Mouse (Mus musculus): ENCODE measurements at regions not wholly inside any gene's neighbourhood (a gene's known extent, or its start where the extent isn't known, plus 50 kb on each side); places are given as distances from the start of the nearest gene placed in this dataset.

GRCm38 (mm10) chr7:39866674-39867428 is 349.3 kb downstream of the Zfp619 start:
- no peak for DNase-seq (ENCODE audit: low spot score in 2 of 2)

GRCm38 (mm10) chr7:39867451-39867850 is 349.9 kb downstream of the Zfp619 start:
- no peak for DNase-seq (ENCODE audit: low spot score in 2 of 2)

GRCm38 (mm10) chr7:39882113-39882512 is 364.5 kb downstream of the Zfp619 start:
- DNase-seq (ENCODE audit: low spot score in 2 of 2), result no peak

GRCm38 (mm10) chr7:39894208-39894896 is 376.8 kb downstream of the Zfp619 start:
- DNase-seq (ENCODE audit: low spot score in 2 of 2), result no peak

GRCm38 (mm10) chr7:39896918-39897317 is 379.4 kb downstream of the Zfp619 start:
- no peak for DNase-seq (ENCODE audit: low spot score in 2 of 2)

- DNase-seq (ENCODE audit: low spot score in 2 of 2), result no peak
These were observed 380.7 kb downstream of the Zfp619 start for GRCm38 (mm10) chr7:39898268-39898667.

GRCm38 (mm10) chr7:39933946-39934345 is 416.4 kb downstream of the Zfp619 start:
- no peak for DNase-seq (ENCODE audit: low spot score in 2 of 2)

GRCm38 (mm10) chr7:39937262-39937661 is 419.7 kb downstream of the Zfp619 start:
- no peak for DNase-seq (ENCODE audit: low spot score in 2 of 2)

- no peak for DNase-seq (ENCODE audit: low spot score in 2 of 2)
These were observed 424.8 kb downstream of the Zfp619 start for GRCm38 (mm10) chr7:39942262-39942900.

GRCm38 (mm10) chr7:39954110-39954509 is 436.5 kb downstream of the Zfp619 start:
- no peak for DNase-seq (ENCODE audit: low spot score in 2 of 2)

GRCm38 (mm10) chr7:39954931-39955330 is 437.4 kb downstream of the Zfp619 start:
- no peak for DNase-seq (ENCODE audit: low spot score in 2 of 2)

- DNase-seq (ENCODE audit: low spot score in 2 of 2), result no peak
These were observed 460.6 kb downstream of the Zfp619 start for GRCm38 (mm10) chr7:39978121-39978520.

- DNase-seq (ENCODE audit: low spot score in 2 of 2), result no peak
These were observed 464.1 kb downstream of the Zfp619 start for GRCm38 (mm10) chr7:39981647-39982046.

All from urinary bladder, adult 18-20 months (tissue).